Mouse (Mus musculus) G1E (cell line): ENCODE measurements around the gene Col1a1.

Experiments used
- CTCF ChIP-seq: IDR thresholded peaks from 2 replicates; pipeline ENCODE4 v1.5.1; 2012; ENCODE audit warnings: low read depth, low read length, inconsistent platforms, mixed read lengths
- POLR2AphosphoS5 ChIP-seq: IDR thresholded peaks from 2 replicates; pipeline ENCODE4 v1.6.1; 2012; ENCODE audit warnings: low read depth, low read length, inconsistent platforms; ENCODE audit not compliant: insufficient replicate concordance
- TAL1 ChIP-seq: conservative IDR thresholded peaks from 2 replicates; pipeline ENCODE4 v1.6.1; 2012; ENCODE audit warnings: low read depth, low read length, inconsistent platforms, mixed read lengths

DNA sequence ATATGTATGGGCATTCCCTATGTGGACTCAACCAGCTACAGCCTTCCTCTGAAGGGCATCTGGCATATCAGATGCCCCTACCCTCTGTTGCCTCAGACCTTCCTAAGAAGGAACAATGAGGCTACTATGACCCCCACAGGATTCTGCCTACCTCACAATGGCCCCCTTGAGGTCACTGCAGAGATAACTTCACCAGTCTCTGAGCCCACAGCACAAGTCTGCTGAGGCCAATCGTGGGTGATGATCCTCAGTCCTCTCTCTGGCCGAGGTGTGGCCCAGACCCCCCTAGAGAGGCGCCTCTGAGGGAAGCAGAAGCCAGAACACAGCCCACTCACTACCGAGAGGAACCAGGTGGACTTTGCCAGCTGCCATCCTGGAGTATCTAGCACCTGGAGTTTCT is 31.4 kb downstream of the Col1a1 start, which contains the start of gene Hils1:
- no peak for TF ChIP-seq CTCF
- TF ChIP-seq TAL1: no peak
- no peak for TF ChIP-seq POLR2AphosphoS5
